Mouse (Mus musculus): ENCODE measurements around the gene Plk1.

The Plk1 gene

GRCm38 (mm10) chr7:122158915-122159902 lies at the start of gene Plk1:
TSS of gene Plk1 (plus strand) at chr7:122159439.
- in situ Hi-C loops (cut with MboI, MseI), result no loop called here

- in situ Hi-C loops (cut with MboI, MseI), result no loop called here
Observed at GRCm38 (mm10) chr7:122123518-122123917, 35.7 kb upstream of the Plk1 start.

- in situ Hi-C loops (cut with MboI, MseI), result no loop called here
Observed at GRCm38 (mm10) chr7:122125636-122126035, 33.6 kb upstream of the Plk1 start.

GRCm38 (mm10) chr7:122126946-122127345 lies 32.3 kb upstream of the Plk1 start:
- in situ Hi-C loops (cut with MboI, MseI), result no loop called here

- in situ Hi-C loops (cut with MboI, MseI), result loop anchor here (10.0 kb wide), 1 partner anchor 427 kb away; the partner anchor contains the start of gene Usp31
Observed at GRCm38 (mm10) chr7:122131834-122132233, 27.4 kb upstream of the Plk1 start.

- in situ Hi-C loops (cut with MboI, MseI), result loop anchor here (10.0 kb wide), 1 partner anchor 428 kb away; the partner anchor contains the start of gene Usp31
Observed at GRCm38 (mm10) chr7:122132497-122133337, 26.5 kb upstream of the Plk1 start, which contains the start of the genes Palb2 and Dctn5. TSS of gene Palb2 (minus strand) at chr7:122132985. TSS of gene Dctn5 (plus strand) at chr7:122133041.

GRCm38 (mm10) chr7:122133338-122133625 lies 26.0 kb upstream of the Plk1 start:
- in situ Hi-C loops (cut with MboI, MseI), result loop anchor here (10.0 kb wide), 1 partner anchor 428 kb away; the partner anchor contains the start of gene Usp31

GRCm38 (mm10) chr7:122135070-122135469 lies 24.2 kb upstream of the Plk1 start:
- in situ Hi-C loops (cut with MboI, MseI), result loop anchor here (10.0 kb wide), 1 partner anchor 430 kb away; the partner anchor contains the start of gene Usp31

- in situ Hi-C loops (cut with MboI, MseI), result loop anchor here (10.0 kb wide), 1 partner anchor 432 kb away; the partner anchor contains the start of gene Usp31
Observed at GRCm38 (mm10) chr7:122137071-122137470, 22.2 kb upstream of the Plk1 start.

GRCm38 (mm10) chr7:122138190-122138589 lies 21.0 kb upstream of the Plk1 start:
- in situ Hi-C loops (cut with MboI, MseI), result loop anchor here (10.0 kb wide), 1 partner anchor 433 kb away; the partner anchor contains the start of gene Usp31

GRCm38 (mm10) chr7:122140991-122141390 lies 18.2 kb upstream of the Plk1 start:
- in situ Hi-C loops (cut with MboI, MseI), result no loop called here

GRCm38 (mm10) chr7:122152473-122152872 lies 6.8 kb upstream of the Plk1 start:
- in situ Hi-C loops (cut with MboI, MseI), result no loop called here

GRCm38 (mm10) chr7:122158488-122158887 lies 751 bp upstream of the Plk1 start:
- in situ Hi-C loops (cut with MboI, MseI), result no loop called here

GRCm38 (mm10) chr7:122160037-122160436 lies 798 bp downstream of the Plk1 start:
- in situ Hi-C loops (cut with MboI, MseI), result loop anchor here (10.0 kb wide), 1 partner anchor 815 kb away; no protein-coding TSS in a partner anchor

GRCm38 (mm10) chr7:122163766-122164165 lies 4.5 kb downstream of the Plk1 start:
- in situ Hi-C loops (cut with MboI, MseI), result loop anchor here (10.0 kb wide), 1 partner anchor 811 kb away; no protein-coding TSS in a partner anchor

- in situ Hi-C loops (cut with MboI, MseI), result loop anchor here (10.0 kb wide), 1 partner anchor 808 kb away; no protein-coding TSS in a partner anchor
Observed at GRCm38 (mm10) chr7:122167203-122167602, 8.0 kb downstream of the Plk1 start.

- in situ Hi-C loops (cut with MboI, MseI), result no loop called here
Observed at GRCm38 (mm10) chr7:122170705-122171104, 11.5 kb downstream of the Plk1 start.

GRCm38 (mm10) chr7:122171613-122172012 lies 12.4 kb downstream of the Plk1 start:
- in situ Hi-C loops (cut with MboI, MseI), result no loop called here

GRCm38 (mm10) chr7:122180720-122181119 lies 21.5 kb downstream of the Plk1 start:
- in situ Hi-C loops (cut with MboI, MseI), result no loop called here

GRCm38 (mm10) chr7:122184569-122184968 lies 25.3 kb downstream of the Plk1 start:
- in situ Hi-C loops (cut with MboI, MseI), result no loop called here

- in situ Hi-C loops (cut with MboI, MseI), result no loop called here
Observed at GRCm38 (mm10) chr7:122186043-122186442, 26.8 kb downstream of the Plk1 start, which contains the start of gene Ern2. TSS of gene Ern2 (minus strand) at chr7:122186207.
